Mouse (Mus musculus) hematopoietic stem cell, adult 5-6 weeks (primary cell): Measurements from ENCODE around the gene Glis3. TPM values are rescaled to one million over a fixed set of nuclear protein-coding genes. Genes with fewer than 3 reads are reported as not detected.

Experiments
- ATAC-seq, 2 experiments: fragments of 125-278 bp in 1 of 2; replicated peaks in 1 of 2; 2 replicates each; pipeline ENCODE4 v1.8.0; 2016 to 2017; ENCODE audit warnings: inconsistent platforms in 2 of 2, mild to moderate bottlenecking in 2 of 2, moderate number of reproducible peaks in 2 of 2, low read depth in 1 of 2, moderate TSS enrichment in 1 of 2; ENCODE audit not compliant: low FRiP score in 2 of 2, poor library complexity in 2 of 2, severe bottlenecking in 2 of 2, insufficient read depth in 1 of 2, low TSS enrichment in 1 of 2
- total RNA-seq: library from RNA; stranded (forward); fragments of 172-1452, 232-1000 nt; gene quantifications from 2 replicates; pipeline ENCODE4 v1.2.3, GENCODE M21; 2017

Gene Glis3
- total RNA-seq, 1 experiment from 2014 or later = 0.25 TPM

DNA sequence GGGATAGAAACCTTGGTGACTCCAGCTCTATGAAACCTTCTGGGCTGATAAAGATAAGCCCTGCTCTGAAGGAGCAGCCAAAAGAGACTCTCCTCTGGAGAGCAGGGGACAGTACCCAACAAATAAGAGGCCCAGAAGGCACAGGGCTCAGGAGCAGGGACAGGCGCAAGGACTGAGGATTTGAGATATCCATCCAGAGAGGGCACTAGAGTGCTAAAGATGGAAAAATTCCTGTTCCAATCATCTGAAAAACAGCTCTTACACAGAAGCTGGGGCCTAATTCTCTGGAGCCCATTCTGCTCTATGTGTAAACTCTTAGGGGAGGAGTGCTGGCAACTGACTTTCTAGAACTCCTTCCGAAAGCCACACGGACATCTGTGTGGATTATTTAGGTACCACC, 287.0 kb downstream of the Glis3 start:
- no peak for ATAC-seq

DNA sequence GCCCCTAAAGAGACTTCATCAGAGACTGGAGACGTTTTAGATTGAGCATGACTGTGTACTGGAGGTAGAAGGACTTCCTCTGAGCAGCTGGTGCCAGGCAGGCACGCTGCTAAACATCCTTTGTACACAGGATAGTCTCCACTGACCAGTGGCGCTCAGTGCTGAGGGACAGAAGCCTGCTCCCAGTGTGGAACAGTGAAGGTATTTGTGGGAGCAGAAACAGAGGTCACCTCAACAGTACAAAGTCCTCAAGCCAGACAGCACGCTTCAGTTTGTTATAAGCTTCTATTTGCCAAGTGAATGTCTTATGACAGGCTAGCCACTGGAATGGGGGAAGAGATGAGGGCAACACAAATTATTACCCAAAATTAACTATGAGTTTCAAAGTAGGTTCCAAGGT, 289.0 kb downstream of the Glis3 start:
- no peak for ATAC-seq

DNA sequence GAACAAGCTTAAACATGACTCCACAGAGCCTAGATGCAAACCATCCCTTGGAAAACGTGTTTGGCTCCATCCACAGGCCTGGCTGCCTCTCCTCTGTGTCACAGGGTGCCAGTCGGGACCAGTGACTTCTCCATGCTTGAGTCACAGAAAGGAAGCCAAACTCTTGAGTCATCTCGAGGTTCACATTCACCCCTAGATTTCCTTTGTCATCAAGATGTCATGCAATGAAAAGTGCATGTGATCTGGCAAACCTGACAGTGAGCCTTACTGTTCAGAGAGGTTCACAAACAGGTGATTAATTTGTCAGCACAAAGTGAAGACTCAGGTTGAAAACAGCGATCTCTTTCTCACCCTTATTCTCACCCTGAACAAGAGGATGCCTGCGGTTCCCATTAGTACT, 290.7 kb downstream of the Glis3 start:
- ATAC-seq = no peak

DNA sequence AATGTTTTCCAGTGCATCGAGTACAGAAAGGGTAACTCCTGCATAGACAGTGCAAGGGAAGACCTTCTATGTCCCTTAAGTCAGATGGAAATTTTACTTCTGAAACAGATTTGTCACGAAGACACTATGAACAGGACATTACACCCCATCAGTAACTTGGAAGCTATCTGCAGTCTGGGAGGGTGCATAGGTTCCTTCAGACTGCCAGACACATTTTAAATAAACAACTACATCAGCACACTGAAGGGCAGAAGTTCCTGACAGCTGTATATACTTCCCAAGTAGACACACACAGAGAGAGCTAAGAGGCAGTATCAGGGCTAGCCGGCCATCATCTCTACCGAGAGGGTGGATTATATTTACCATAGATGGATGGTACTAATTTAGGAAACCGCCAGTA, 296.5 kb downstream of the Glis3 start:
- no peak for ATAC-seq

DNA sequence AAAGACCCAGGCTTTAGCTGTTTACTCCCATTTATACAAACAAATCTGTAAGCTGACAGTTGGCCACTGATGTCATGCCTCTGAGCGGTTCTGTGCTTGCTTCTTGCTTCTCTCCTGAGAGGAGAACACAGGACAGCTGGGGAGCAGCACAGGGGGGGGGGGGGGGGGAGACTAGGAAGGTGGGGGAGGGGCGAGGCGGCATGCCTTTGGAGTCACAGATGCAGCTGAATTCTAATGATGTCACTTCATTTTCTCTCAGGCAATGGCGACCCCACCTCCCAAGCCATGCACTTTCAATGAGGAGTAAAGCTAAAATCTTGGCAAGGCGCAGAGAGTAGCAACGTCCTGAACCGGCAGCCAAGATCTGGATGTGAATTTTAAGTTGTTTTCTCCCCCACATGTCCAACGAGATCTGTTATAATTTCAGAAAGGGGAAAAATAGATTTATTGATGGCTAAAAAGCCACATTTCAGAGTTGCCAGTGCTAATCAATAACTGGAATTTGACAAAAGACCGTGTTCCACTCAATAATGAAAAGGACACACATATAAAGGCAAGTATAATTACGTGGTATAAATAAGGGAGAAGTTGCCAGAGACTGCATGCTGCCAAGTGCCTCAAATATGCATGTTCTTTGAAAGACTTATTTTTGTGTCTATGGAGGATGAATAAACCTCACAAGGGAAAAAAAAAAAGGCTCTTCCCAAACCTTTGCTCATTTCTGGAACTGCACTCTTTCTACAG, 297.5 kb downstream of the Glis3 start:
- ATAC-seq = no peak

DNA sequence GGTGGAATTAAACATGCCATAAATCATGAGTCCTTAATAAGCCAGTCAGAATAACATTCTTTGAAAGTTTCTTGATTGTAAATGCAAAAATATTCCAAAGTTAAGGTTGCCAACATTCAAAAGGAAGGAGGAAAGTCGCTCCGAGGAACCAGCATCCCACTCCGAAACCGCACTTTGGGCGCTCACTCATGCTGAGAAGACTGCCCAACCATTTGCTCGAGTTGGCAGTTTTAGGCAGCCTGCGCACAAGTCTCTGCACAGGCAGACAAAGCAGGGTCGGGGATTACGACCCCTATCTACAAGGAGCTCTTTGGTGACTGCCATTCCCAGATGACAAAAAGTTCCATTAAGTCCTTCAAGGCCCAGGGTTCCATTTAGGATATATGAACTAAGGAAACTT, 298.4 kb downstream of the Glis3 start:
- ATAC-seq = no peak

DNA sequence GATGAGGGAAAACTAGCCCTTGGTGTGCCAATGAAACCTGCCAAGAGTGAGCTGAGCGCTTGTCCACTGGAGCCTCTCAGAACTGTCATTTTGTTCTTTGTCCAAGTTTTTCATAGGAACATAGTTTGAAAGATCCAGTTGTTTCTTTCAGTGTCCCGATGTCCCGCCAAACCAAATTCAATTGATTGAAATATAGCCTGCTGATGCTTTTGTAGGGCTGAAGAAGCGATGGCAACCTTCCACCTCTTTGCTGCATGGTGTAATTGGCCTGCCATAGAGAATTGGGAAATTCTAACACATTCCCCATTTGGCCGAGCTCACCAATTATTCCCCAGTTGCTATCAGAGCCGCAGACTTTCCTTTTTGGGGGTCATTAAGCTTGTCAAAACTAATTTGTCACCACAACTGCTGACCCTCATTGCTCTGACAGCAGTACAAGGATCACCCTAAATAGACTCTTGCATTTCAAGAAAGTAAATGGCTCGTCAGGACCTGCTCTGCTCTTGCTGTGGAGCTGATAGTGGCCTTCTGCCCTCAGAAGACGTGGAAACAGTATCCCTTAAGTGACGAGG, 299.1 kb downstream of the Glis3 start:
- no peak for ATAC-seq

DNA sequence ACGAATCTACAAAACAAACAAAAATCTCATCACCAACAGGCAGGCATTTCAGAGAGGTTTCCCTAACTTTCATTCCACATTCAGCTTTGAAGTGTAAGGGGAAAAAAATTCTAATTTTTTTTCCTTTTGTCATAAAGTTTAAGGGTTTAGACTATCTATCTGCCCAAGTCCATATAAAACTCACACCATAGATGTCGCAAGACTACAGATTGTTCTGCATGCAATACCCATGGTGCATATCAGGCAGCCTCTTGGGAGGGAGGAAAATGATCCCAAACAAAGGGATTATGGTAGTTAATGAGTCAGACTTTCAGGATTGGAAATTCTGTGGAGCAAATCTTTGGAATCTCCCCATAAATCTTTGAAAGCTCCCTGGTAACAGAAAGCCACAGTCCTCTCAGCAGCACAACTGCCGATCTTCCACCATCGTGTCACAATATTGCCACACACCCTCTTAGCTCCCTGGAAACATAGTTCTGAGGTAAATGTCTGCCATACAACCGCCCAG, 302.0 kb downstream of the Glis3 start:
- no peak for ATAC-seq

DNA sequence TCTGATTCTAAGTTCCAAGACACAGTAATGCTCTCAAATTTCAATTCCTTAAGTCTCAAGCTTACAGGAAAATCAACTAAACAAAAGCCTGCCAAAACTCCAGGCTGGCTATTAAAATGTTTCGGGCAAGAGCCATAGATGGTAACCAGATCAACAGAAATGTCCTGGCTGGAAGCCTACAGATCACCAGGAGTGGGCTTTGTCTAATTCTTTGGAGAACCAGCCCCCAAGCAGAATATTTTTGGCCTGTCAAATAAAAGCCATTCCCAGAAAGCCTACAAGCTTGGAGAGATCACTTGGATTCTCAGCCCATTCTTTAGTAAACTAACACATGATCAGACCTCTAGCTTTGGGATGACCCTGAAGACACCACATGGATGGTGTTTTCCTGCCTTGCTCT, 303.5 kb downstream of the Glis3 start:
- no peak for ATAC-seq

DNA sequence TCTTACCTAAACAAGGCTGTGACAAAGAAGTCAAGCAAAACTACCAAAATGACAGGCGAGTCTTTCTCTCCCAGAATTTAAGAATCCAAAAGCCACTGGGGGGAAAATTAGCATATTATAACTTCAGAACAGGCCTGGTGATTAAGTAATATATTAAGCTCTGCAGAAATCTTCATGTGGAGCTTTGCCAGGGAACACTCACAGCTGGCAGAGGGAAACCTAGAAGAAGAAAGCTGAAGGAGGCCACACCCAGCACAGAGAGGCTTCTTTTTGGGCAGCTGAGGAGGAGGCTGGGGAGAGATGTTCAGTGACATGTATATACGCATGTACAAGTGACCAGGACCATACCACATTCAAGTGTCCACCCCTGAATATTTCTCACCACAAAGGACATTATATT, 304.1 kb downstream of the Glis3 start:
- no peak for ATAC-seq

DNA sequence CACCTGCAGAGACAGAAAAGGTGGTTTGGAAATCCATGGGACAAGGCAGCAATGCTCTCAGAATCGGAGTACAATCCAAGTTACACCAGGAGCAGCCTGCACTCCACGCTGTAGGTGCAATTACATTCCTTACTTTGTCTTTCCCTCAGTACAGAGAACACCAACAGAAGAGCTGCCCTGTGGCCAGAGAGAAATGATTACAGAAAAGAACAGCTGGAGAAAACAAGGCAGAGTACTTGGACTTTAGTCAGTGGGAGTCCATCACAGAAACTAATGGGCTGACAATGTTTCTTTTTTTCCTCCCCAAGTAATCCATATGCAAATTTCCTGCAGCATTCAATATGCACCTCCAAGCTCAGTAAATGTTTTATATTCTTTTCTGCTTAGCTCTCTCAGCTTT, 305.4 kb downstream of the Glis3 start:
- no peak for ATAC-seq

DNA sequence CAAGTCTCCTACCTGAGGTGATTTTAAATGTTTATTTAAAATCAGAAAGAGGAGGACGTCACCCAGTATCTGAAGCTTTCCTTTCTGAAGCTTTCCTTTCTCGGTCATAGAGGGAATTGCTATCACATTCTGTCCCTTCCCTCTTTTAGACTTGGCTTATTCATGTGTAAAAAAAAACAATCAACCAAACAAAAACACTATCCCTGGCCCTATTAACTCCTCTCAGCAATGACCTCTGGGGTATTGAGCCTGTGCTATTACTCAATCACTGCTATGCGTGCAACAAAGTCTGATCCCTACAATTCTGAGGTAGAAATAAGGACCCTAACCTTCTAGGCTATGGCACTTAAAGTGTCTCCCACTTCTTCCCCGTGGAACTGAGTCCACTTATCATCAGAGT, 311.7 kb downstream of the Glis3 start:
- ATAC-seq = no peak

DNA sequence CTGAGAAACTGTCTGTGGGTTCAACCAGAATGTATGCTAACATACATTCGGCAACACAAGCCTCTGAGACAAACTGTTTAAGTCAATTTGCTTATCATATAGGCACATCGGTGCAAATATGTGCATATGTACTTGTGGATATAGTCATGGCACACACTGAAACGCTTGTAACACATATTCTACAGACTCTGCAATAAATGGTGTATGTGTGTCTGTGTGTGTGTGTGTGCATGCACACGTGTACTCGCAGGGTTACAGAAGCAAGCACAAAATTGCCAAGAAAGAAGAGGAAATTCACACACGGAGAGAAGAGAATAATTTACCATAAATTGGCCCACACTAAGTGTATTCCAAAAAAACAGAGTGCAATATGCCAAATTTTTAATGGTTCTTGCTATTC, 312.6 kb downstream of the Glis3 start:
- no peak for ATAC-seq

DNA sequence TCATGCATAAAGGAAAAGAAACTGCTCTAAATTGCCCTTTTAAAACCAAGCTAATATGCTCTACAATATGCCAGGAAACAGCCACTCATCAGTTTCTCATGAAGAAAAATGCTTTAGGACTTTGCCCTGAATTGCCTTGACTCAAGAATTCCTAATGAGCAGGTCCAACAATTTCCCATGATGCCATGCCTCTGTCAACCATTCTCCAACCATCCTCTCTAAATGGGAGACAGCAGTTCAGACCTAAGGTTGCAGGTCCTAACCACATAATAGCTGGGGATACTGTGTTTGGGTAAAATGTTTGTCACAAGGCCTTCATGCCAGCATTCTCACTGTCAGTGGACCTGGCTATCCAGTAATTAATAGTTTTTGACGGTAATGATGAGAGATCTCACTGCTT, 313.1 kb downstream of the Glis3 start:
- no peak for ATAC-seq

DNA sequence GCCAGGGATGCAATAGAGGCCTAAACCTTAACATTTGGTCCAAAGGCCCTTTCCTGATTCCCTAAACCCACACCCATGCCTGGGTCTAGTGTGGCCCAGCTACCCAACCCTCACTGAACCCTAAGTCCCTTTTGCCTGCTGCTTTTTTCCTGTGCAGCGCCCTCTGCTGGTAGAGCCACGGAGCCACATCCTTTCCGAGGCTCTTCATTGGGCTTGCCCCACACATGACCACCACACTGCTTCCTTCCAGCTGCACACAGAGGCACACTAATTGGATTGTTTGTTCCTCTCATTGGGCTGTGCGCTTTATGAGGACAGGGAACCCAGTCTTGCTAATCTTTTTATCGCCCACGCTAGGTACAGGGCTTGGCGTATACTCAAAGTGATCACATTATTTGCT, 314.0 kb downstream of the Glis3 start:
- ATAC-seq = peak; percentile 53 to 82; a peak in 3 of 4 replicates

DNA sequence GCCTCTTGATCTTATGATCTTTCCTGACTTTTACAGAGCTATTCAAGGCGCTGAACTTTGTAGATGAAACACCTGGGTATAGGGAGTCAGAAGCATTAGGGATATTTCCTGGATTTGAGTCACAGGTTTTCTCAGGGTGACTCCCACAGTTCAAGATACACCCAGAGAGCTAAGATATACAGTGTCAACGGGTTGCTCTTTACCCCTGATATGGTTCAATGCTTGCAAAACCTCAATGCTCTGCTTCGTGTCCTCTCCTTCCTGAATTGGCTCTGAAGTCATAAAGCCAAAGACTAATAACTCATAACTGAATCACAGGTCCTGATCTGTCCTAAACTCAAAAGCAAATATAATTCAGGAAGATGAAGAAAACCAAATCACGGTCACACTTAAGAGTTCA, 319.0 kb downstream of the Glis3 start:
- ATAC-seq = no peak

DNA sequence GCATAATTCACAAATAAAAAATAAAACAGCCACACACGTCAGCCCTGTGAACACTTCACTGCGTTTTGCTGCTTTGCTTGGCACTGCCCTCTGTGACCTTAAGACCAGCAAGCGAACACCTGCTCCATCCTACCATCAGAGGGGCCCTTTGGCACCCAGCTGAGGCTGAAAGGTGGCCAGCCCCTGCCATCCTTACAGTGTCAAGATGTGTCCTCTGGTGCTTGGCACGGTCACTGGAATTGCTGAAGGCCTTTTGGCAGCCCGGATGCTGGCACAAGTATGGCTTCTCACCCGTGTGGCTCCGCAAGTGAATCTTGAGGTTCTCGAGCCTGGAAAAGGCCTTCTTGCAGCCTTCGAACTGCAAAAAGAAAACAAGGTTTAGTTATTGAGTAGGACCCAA, 322.3 kb downstream of the Glis3 start:
- ATAC-seq = no peak

DNA sequence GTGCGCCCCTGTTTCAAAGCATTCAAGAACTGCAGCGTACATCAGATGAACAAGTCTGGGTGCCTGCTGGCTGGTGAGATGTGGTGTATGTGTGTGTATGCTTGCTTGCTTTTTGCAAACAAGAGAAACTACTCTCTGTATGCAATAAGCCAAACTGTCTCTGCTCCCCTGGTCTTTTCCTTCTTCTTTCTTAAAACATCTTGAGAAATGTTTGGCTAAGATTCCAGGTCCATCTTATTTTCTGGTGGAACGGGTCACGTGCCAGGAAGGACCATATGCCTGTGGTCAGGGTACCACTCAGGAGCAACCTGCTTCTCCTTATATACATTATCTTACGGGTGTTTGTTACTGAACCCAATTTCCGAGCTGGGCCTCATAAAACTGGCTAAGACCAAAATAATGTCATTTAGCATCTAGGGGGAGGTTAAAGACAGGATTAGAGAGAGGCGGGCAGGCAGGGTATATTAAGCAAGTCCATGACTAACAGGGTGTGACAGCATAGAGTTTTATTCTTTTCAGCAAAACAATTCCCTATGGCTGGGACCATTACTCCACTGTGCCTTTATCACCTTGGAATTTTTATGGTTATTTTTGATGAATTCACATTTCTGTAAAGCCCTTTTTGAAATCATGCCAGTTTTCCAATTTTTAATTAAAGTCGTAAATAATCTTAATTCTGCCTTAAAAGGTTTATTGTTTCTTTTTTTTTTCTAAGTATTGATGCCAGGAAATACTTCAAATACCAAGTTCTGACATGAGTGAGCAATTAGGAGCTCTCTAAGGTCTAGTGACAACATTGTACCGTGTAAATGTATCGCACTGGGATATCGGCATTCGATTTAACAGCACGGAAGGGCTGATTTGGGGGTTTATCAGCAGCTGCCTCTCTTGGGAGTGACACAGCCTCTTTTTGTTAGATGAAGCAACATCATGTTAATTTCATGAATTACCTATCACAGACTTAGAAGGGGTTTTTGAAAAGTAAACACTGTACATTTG, 328.5 kb downstream of the Glis3 start:
- no peak for ATAC-seq
